Mouse (Mus musculus) stomach, adult 2 months (tissue): ENCODE data around the gene Arpc5. TPM values are rescaled to one million over a fixed set of nuclear protein-coding genes. Genes with fewer than 3 reads are reported as not detected.

Experiments used
- polyA plus RNA-seq: library from polyadenylated mRNA; depleted of rRNA; stranded (reverse); fragments of >200 nt; gene quantifications from 2 replicates; pipeline ENCODE4 v1.2.3, GENCODE M21; 2012; rRNA removed

Arpc5 gene
- 10.3 and 13.5 TPM in 2 replicates for polyA plus RNA-seq

DNA sequence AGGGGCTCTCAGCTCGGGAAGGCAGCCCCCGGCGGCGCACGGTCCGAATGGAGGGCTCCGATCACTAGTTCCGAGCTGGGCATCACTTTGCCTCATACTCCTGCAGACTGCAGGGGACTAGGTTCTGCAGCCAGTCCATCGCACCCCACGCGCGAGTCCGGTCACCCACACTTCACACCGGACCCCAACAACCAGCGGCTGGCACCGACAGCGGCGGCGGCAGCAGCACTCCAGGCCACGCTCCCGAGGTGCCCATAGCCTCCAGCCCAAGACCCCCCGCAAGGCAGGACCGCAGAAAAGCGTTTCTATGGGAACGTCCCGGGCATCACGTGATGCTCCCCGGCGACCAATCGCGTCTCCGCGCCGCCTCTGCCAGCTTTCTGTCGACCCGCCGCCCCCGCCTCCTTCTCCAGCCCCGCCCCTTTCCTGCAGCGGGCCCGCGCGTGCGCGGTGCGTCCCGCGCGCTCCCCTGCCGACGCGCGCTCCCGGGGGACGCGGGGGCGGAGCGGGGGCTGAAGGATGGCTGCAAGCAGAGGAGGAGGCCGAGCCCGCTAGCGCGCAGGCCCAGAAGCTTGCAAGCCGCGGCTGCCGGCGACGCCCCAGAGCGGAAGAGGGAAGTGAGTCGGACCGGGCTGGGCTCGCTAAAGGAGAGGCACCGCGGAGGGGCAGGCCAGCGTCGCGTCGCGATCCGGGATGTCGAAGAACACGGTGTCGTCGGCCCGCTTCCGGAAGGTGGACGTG is at the start of gene Arpc5, which contains the start of gene Rgl1:
TSS of gene Arpc5 (plus strand) at position 511 of the 741 bp plus-strand sequence.
TSS of gene Rgl1 (minus strand) at position 320 of the 741 bp plus-strand sequence.

DNA sequence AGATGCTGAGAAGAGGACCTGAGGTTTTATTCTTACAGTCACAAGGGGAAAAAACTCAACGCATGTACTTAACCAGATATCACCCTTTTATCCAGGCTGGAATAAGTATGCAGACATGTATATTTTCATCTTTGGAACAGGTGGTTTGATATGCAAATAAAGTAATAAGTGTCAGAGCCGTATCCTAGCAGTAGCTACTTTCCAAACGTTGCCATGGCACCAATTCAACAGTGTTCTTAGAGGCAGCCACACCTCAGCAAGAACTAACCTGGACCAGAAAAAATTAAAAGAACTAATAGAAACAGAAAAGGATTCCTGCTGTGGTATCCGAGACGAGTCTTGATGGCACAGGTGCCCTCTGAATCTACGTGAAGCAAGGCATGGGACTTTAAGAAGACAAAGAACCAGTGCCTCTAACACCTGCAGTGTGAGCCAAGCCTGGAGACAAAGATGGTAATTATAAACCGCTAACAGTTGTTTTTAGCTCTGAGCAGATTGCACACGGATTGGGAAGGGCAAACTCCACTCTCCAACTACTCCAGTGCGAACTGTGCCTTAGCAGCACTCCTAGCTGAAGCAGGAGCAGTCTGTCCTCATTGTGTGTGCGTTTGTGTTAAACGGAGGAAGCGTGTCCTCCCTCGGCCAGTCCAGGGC is 15.9 kb upstream of the Arpc5 start, which contains the start of gene Apobec4:
TSS of gene Apobec4 (plus strand) at position 240 of the 654 bp plus-strand sequence.

DNA sequence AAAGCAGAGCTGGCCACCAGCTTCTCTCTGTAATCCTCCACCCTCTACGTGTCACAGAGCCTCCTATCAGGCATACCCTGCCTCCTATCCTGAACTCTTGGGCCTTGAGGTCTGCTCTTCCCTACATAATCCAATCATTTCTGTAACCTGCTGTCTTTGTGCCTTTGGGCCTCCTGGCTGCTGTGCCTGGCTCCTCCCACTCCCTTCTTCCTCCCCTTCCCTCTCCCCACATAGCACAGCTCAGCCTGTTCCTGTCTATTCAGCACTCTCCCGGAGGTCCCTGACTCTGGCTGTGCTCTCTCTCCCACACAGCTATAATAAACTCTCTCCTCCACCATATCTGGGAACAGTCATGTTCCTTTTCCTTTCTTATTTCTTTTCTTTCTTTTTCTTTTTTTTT is 33.6 kb downstream of the Arpc5 start, which contains the start of gene Ncf2:
TSS of gene Ncf2 (plus strand) at position 298 of the 400 bp plus-strand sequence.

Other genes with a start within 250 kb of the Arpc5 start
- not detected in 2 replicates for gene Apobec4, start 16.0 kb upstream of the Arpc5 start, polyA plus RNA-seq
- gene Rgl1, start 191 bp upstream of the Arpc5 start, polyA plus RNA-seq = 2.4 and 3.2 TPM in 2 replicates
- gene Ncf2, start 33.7 kb downstream of the Arpc5 start, polyA plus RNA-seq = 0.88 and 1.2 TPM in 2 replicates
- 7.9 and 16.6 TPM in 2 replicates for gene Smg7, start 136.1 kb downstream of the Arpc5 start, polyA plus RNA-seq
- 0.34 and 0.54 TPM in 2 replicates for gene Nmnat2, start 188.5 kb downstream of the Arpc5 start, polyA plus RNA-seq